Mouse (Mus musculus): ENCODE measurements at regions not wholly inside any gene's neighbourhood (a gene's known extent, or its start where the extent isn't known, plus 50 kb on each side); places are given as distances from the start of the nearest gene placed in this dataset.

DNA sequence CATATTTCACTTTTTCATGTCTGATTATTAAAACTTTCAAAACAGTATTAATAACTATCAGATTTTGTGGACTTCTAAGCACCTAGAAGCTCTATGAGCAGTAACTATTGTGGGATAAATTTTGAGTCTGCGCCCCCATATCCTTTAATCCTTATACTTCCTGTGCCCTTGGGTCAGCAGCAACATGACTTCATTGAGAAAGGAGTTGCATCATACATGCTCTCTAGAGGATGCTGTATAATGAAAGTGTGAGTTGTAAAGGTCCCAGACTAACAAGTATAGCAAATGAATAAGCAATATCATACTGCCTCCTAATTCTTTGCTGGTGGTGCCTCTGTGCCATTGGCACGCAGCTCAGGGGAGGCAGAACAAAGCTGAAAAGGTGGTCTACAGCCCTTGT lies 404.6 kb downstream of the 4930474N05Rik start:
- no peak for ATAC-seq (replicated peaks; ENCODE audit: extremely low read depth, insufficient read depth, low FRiP score)
- H3K36me3 ChIP-seq (ENCODE audit: control insufficient read depth, insufficient read depth): no peaks in the 10 kb centered on the region
- no peaks in the 10 kb centered on the region for H3K4me1 ChIP-seq (ENCODE audit: control insufficient read depth, insufficient read depth, low read length)
- H3K4me3 ChIP-seq (ENCODE audit: low read length): no peak overlapping the region
- no peak overlapping the region for H3K4me2 ChIP-seq (ENCODE audit: low read depth, low read length)
- H3K27ac ChIP-seq (ENCODE audit: low read length): no peak overlapping the region
- H3K9ac ChIP-seq (ENCODE audit: low read length): no peak overlapping the region
- no peaks in the 10 kb centered on the region for H3K9me3 ChIP-seq (replicated peaks; ENCODE audit: control insufficient read depth, low read length)
- H3K27me3 ChIP-seq (ENCODE audit: control insufficient read depth, insufficient read depth, low read length): no peaks in the 10 kb centered on the region
- 79% methylated on average over 2 of the region's 2 CpGs for WGBS

DNA sequence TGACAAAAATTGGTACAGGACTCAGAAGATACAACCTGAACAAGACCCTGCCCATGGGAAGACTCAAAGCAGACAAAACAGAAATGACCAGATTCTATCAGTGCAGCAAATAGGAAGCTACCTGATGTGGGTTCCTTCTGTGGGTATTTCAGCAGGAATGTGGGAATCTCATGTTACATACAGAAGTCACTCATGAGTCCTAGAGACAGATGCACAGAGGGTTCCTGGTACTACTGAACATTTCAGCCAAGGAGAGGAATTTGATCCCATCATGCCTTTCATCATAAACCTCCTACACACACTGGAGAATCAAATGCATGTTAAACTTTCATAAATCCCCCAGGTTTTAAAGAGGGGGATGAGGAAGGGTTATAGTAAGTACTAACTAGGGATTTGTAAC lies 390.8 kb downstream of the 4930474N05Rik start:
- Histone ChIP-seq H3K4me1 (ENCODE audit: control insufficient read depth, insufficient read depth, low read length) (no peaks in the 10 kb centered on the region), H3K4me3 (ENCODE audit: low read length) (no peak overlapping the region), H3K27me3 (ENCODE audit: control insufficient read depth, insufficient read depth, low read length) (no peaks in the 10 kb centered on the region), H3K27ac (ENCODE audit: low read length) (no peak overlapping the region), H3K4me2 (ENCODE audit: low read depth, low read length) (no peak overlapping the region), H3K36me3 (ENCODE audit: control insufficient read depth, insufficient read depth) (no peaks in the 10 kb centered on the region), H3K9me3 (replicated peaks; ENCODE audit: control insufficient read depth, low read length) (no peaks in the 10 kb centered on the region), H3K9ac (ENCODE audit: low read length) (no peak overlapping the region)
- no peak for ATAC-seq (replicated peaks; ENCODE audit: extremely low read depth, insufficient read depth, low FRiP score)

DNA sequence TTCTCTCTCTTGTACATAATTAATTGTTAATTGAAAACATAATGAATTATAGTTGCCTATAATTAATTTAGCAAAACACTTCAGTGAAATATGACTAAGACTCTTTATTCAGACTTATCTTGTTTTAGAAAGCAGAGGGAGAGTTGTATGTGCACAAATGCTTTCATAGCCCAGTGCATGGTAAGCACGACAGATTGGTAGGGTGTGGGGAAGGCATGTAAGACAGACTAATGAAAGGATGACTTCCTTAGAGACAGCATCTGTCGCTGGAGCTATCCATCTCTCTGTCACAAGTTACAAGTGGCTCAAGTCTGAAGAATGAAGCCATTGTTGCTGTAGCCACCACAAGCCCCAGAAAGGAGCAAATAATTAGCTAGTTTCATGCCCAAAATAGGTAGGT lies 376.9 kb downstream of the 4930474N05Rik start:
- Histone ChIP-seq H3K9me3 (replicated peaks; ENCODE audit: control insufficient read depth, low read length) (0 out of 2 replicates have a peak, but pooled peaks cover 3% of the 10 kb centered on the region), H3K27me3 (ENCODE audit: control insufficient read depth, insufficient read depth, low read length) (no peaks in the 10 kb centered on the region), H3K4me2 (ENCODE audit: low read depth, low read length) (no peak overlapping the region), H3K4me1 (ENCODE audit: control insufficient read depth, insufficient read depth, low read length) (no peaks in the 10 kb centered on the region), H3K9ac (ENCODE audit: low read length) (no peak overlapping the region), H3K36me3 (ENCODE audit: control insufficient read depth, insufficient read depth) (no peaks in the 10 kb centered on the region), H3K4me3 (ENCODE audit: low read length) (no peak overlapping the region), H3K27ac (ENCODE audit: low read length) (no peak overlapping the region)
- no peak for ATAC-seq (replicated peaks; ENCODE audit: extremely low read depth, insufficient read depth, low FRiP score)
- 63% methylated on average over 2 of the region's 2 CpGs for WGBS

DNA sequence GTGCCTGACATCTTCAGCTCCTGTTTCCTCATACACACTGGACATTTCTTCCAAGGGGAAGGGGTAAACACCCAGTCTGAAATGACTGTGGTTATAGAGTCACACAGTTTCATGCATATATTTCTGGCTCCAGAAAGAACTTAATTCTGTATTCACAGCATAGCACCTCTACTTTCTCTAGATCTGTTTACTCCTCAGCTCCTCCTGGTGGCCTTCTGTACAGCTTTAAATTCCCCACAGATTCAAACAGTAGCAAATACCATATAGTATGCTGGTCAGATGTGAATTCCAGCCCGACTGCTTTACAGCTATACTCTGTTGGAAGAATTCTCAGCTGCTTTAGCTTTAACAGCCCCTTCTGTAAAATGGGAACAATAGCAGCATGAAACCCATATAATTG lies 375.6 kb downstream of the 4930474N05Rik start:
- H3K9me3 ChIP-seq (replicated peaks; ENCODE audit: control insufficient read depth, low read length): 0 out of 2 replicates have a peak, but pooled peaks cover 3% of the 10 kb centered on the region
- no peak overlapping the region for H3K9ac ChIP-seq (ENCODE audit: low read length)
- no peaks in the 10 kb centered on the region for H3K36me3 ChIP-seq (ENCODE audit: control insufficient read depth, insufficient read depth)
- 65% methylated on average over 1 of the region's 1 CpGs for WGBS
- no peak overlapping the region for H3K4me2 ChIP-seq (ENCODE audit: low read depth, low read length)
- H3K4me1 ChIP-seq (ENCODE audit: control insufficient read depth, insufficient read depth, low read length): no peaks in the 10 kb centered on the region
- no peak overlapping the region for H3K4me3 ChIP-seq (ENCODE audit: low read length)
- no peaks in the 10 kb centered on the region for H3K27me3 ChIP-seq (ENCODE audit: control insufficient read depth, insufficient read depth, low read length)
- H3K27ac ChIP-seq (ENCODE audit: low read length): no peak overlapping the region
- no peak for ATAC-seq (replicated peaks; ENCODE audit: extremely low read depth, insufficient read depth, low FRiP score)

DNA sequence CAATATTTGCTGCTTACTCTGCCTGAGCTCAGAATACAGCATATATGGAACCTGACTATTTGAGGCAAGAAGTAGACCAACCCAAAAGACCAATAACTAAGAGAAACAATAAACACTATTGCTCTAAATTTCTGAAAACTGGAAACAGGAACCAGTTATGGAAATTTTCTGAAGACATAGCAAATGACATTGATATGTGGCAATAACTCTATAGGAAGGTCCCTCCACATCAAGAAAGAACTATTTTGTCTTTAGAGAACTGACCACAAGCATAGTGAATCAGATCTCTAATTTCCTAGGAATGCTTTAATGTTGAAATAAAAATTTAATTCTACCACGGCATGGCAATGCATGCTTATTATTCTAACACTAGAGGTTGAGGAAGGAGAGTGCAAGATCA lies 358.3 kb downstream of the 4930474N05Rik start:
- H3K4me1 ChIP-seq (ENCODE audit: control insufficient read depth, insufficient read depth, low read length): no peaks in the 10 kb centered on the region
- no peaks in the 10 kb centered on the region for H3K9me3 ChIP-seq (replicated peaks; ENCODE audit: control insufficient read depth, low read length)
- no peak overlapping the region for H3K4me2 ChIP-seq (ENCODE audit: low read depth, low read length)
- no peaks in the 10 kb centered on the region for H3K36me3 ChIP-seq (ENCODE audit: control insufficient read depth, insufficient read depth)
- H3K27ac ChIP-seq (ENCODE audit: low read length): no peak overlapping the region
- no peak overlapping the region for H3K4me3 ChIP-seq (ENCODE audit: low read length)
- WGBS: 78% methylated on average over 1 of the region's 1 CpGs
- no peak for ATAC-seq (replicated peaks; ENCODE audit: extremely low read depth, insufficient read depth, low FRiP score)
- no peaks in the 10 kb centered on the region for H3K27me3 ChIP-seq (ENCODE audit: control insufficient read depth, insufficient read depth, low read length)
- no peak overlapping the region for H3K9ac ChIP-seq (ENCODE audit: low read length)

DNA sequence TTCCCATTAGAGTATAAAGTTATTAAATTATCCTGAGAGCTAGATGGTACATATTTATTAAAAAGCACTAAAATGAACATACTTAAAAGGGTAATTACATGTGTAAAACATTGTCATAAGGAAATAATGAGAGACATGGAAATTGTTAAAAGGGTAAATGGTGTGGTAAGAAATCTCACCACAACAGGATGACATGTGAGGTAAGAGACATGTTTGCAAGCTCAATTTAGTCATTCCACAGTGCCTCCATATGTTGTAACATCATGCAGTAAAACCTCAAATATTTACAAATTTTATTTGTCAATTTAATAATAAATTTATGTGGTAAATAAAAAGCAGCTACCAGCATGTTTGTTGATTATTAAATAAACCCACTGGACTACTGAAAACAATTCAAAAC lies 355.4 kb downstream of the 4930474N05Rik start:
- no peaks in the 10 kb centered on the region for H3K9me3 ChIP-seq (replicated peaks; ENCODE audit: control insufficient read depth, low read length)
- no peaks in the 10 kb centered on the region for H3K4me1 ChIP-seq (ENCODE audit: control insufficient read depth, insufficient read depth, low read length)
- H3K4me2 ChIP-seq (ENCODE audit: low read depth, low read length): no peak overlapping the region
- no peaks in the 10 kb centered on the region for H3K27me3 ChIP-seq (ENCODE audit: control insufficient read depth, insufficient read depth, low read length)
- no peak for ATAC-seq (replicated peaks; ENCODE audit: extremely low read depth, insufficient read depth, low FRiP score)
- no peak overlapping the region for H3K9ac ChIP-seq (ENCODE audit: low read length)
- H3K36me3 ChIP-seq (ENCODE audit: control insufficient read depth, insufficient read depth): no peaks in the 10 kb centered on the region
- no peak overlapping the region for H3K4me3 ChIP-seq (ENCODE audit: low read length)
- no peak overlapping the region for H3K27ac ChIP-seq (ENCODE audit: low read length)

DNA sequence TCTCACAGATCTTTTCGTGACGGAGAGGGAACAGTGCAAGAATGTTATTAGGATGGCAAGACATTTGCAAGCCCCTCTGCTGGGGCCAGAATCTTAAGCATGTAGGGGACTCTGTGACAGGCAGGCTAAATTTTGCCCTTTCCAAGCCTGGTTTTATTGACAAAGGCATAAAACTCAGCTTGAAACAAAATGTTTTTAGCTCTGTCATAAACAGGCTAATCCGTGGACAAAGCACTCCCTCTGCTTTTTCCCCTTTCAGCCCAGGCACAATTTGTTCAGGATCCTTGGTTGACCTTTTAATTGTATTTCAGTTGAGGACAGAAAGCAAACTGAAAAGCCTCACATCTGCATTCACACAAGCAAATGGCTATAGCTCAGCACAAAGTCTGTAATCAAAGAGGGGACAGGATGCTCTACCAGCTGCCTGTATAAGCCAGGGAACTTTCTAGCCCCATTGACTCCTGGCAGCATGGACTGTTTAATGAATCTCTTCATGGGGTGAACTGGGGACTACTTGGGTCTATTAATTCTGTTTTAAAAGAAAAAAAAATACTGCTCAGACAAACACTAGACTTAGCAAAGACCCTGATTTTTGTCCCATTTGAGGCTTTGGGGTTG lies 320.0 kb downstream of the 4930474N05Rik start:
- Histone ChIP-seq H3K9ac (ENCODE audit: low read length) (no peak overlapping the region), H3K4me2 (ENCODE audit: low read depth, low read length) (no peak overlapping the region), H3K27ac (ENCODE audit: low read length) (no peak overlapping the region), H3K4me3 (ENCODE audit: low read length) (no peak overlapping the region), H3K27me3 (ENCODE audit: control insufficient read depth, insufficient read depth, low read length) (no peaks in the 10 kb centered on the region), H3K36me3 (ENCODE audit: control insufficient read depth, insufficient read depth) (no peaks in the 10 kb centered on the region), H3K9me3 (replicated peaks; ENCODE audit: control insufficient read depth, low read length) (no peaks in the 10 kb centered on the region), H3K4me1 (ENCODE audit: control insufficient read depth, insufficient read depth, low read length) (no peaks in the 10 kb centered on the region)
- ATAC-seq (replicated peaks; ENCODE audit: extremely low read depth, insufficient read depth, low FRiP score): no peak
- WGBS: 81% methylated on average over 3 of the region's 3 CpGs

DNA sequence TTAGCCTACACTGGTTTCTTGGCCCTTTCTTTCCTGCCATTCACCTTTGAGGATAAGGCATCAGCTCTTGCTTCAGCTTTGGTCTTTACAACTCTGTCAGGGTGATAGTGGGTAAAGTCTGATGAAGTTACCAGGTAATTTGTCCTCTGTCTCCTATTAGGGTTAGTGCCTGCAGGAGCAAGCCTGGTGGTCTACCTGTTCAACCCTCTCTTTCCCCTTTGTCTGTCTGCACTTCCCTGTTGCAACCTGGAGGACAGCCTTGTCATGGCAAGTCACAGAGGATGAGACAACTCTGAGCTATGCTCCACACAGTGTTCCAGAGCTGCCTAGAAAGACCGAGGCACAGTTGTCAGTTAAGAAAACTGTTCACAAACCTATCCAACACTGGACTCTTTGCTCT lies 319.5 kb downstream of the 4930474N05Rik start:
- ATAC-seq (replicated peaks; ENCODE audit: extremely low read depth, insufficient read depth, low FRiP score): no peak
- H3K9me3 ChIP-seq (replicated peaks; ENCODE audit: control insufficient read depth, low read length): no peaks in the 10 kb centered on the region

More for the DNA sequence above, 319.5 kb downstream of the 4930474N05Rik start:
- H3K36me3 ChIP-seq (ENCODE audit: control insufficient read depth, insufficient read depth): no peaks in the 10 kb centered on the region
- H3K9ac ChIP-seq (ENCODE audit: low read length): no peak overlapping the region
- WGBS: 83% methylated on average over 1 of the region's 1 CpGs
- H3K4me1 ChIP-seq (ENCODE audit: control insufficient read depth, insufficient read depth, low read length): no peaks in the 10 kb centered on the region
- no peak overlapping the region for H3K4me3 ChIP-seq (ENCODE audit: low read length)
- H3K4me2 ChIP-seq (ENCODE audit: low read depth, low read length): no peak overlapping the region
- no peaks in the 10 kb centered on the region for H3K27me3 ChIP-seq (ENCODE audit: control insufficient read depth, insufficient read depth, low read length)
- no peak overlapping the region for H3K27ac ChIP-seq (ENCODE audit: low read length)
